Mouse (Mus musculus) thymus, postnatal 10 days (tissue): ENCODE measurements around the gene Eif4h.
"Not testable (repeated sequence)": the region's sequence is repeated elsewhere in the genome, so short reads cannot be mapped to it uniquely, and the experiment has no call there.

ENCODE experiments used
- DNase-seq, 2 experiments: peaks; one replicate each; pipeline ENCODE4 v3.0.0; 2021; ENCODE audit warnings: low spot score in 2 of 2

Eif4h gene

GRCm38 (mm10) chr5:134648976-134649375 lies 9.7 kb upstream of the Eif4h start:
- not testable (repeated sequence) for DNase-seq

- no peak for DNase-seq
Measured at GRCm38 (mm10) chr5:134647394-134647793, 8.1 kb upstream of the Eif4h start.

GRCm38 (mm10) chr5:134646461-134646860 lies 7.2 kb upstream of the Eif4h start:
- DNase-seq = no peak

GRCm38 (mm10) chr5:134644643-134645118 lies 5.4 kb upstream of the Eif4h start:
- no peak for DNase-seq

GRCm38 (mm10) chr5:134644121-134644520 lies 4.8 kb upstream of the Eif4h start:
- no peak for DNase-seq

- DNase-seq = no peak
Measured at GRCm38 (mm10) chr5:134640371-134640770, 1.1 kb upstream of the Eif4h start.

GRCm38 (mm10) chr5:134638461-134639268 lies 625 bp downstream of the Eif4h start:
- DNase-seq = peak in 1 of 2 experiments; percentile 59

GRCm38 (mm10) chr5:134637820-134638367 lies 1.4 kb downstream of the Eif4h start:
- DNase-seq = no peak

- no peak for DNase-seq
Measured at GRCm38 (mm10) chr5:134632841-134633240, 6.4 kb downstream of the Eif4h start.

- no peak for DNase-seq
Measured at GRCm38 (mm10) chr5:134630835-134631234, 8.5 kb downstream of the Eif4h start.

GRCm38 (mm10) chr5:134629508-134629907 lies 9.8 kb downstream of the Eif4h start:
- DNase-seq = no peak

- no peak for DNase-seq
Measured at GRCm38 (mm10) chr5:134622069-134622468, 17.2 kb downstream of the Eif4h start.

- no peak for DNase-seq
Measured at GRCm38 (mm10) chr5:134621099-134621640, 18.1 kb downstream of the Eif4h start.

- no peak for DNase-seq
Measured at GRCm38 (mm10) chr5:134620457-134620856, 18.8 kb downstream of the Eif4h start.

- DNase-seq = peak; percentile 23 to 64
Measured at GRCm38 (mm10) chr5:134617071-134617470, 22.2 kb downstream of the Eif4h start.

GRCm38 (mm10) chr5:134615780-134616179 lies 23.5 kb downstream of the Eif4h start:
- no peak for DNase-seq

GRCm38 (mm10) chr5:134615380-134615779 lies 23.9 kb downstream of the Eif4h start:
- no peak for DNase-seq

- no peak for DNase-seq
Measured at GRCm38 (mm10) chr5:134614802-134615201, 24.5 kb downstream of the Eif4h start, which contains the start of gene Lat2. TSS of gene Lat2 (minus strand) at chr5:134615025.

- no peak for DNase-seq
Measured at GRCm38 (mm10) chr5:134614296-134614695, 25.0 kb downstream of the Eif4h start.

- no peak for DNase-seq
Measured at GRCm38 (mm10) chr5:134613727-134614126, 25.6 kb downstream of the Eif4h start.

GRCm38 (mm10) chr5:134611810-134612521 lies 27.3 kb downstream of the Eif4h start:
- no peak for DNase-seq
